Mouse (Mus musculus) stomach, postnatal 0 days (tissue): ENCODE data around the gene Gm12185. TPM values are rescaled to one million over a fixed set of nuclear protein-coding genes. Genes with fewer than 3 reads are reported as not detected.
A peak's percentile ranks its signal among the peaks of the same experiment; 100 is the strongest.
"Not testable (repeated sequence)": the region's sequence is repeated elsewhere in the genome, so short reads cannot be mapped to it uniquely, and the experiment has no call there.

Experiments used
- ATAC-seq: fragments of 200-750 bp; cut with Nextera tagmentation; 2 replicates; pipeline ENCODE4 v1.8.0; 2017; ENCODE audit not compliant: low FRiP score, low TSS enrichment
- DNase-seq: peaks from one replicate; pipeline ENCODE4 v3.0.0-alpha.2; 2016; ENCODE audit warnings: low spot score
- H3K27ac ChIP-seq: fragments of 300-500 bp; sonication (generic); replicated peaks from 2 replicates; pipeline ENCODE4 v1.5.1; 2014; ENCODE audit warnings: mild to moderate bottlenecking, control low read depth
- H3K27me3 ChIP-seq: fragments of 300-500 bp; sonication (generic); 2 replicates; pipeline ENCODE4 v1.6.1; 2014; ENCODE audit warnings: low read length; ENCODE audit not compliant: control insufficient read depth, insufficient read depth
- H3K36me3 ChIP-seq: fragments of 300-500 bp; sonication (generic); 2 replicates; pipeline ENCODE4 v1.6.1; 2014; ENCODE audit warnings: low read length, mixed read lengths; ENCODE audit not compliant: control insufficient read depth, insufficient read depth
- H3K4me1 ChIP-seq: fragments of 300-500 bp; sonication (generic); replicated peaks from 2 replicates; pipeline ENCODE4 v1.6.1; 2014; ENCODE audit warnings: antibody characterized with exemption; ENCODE audit not compliant: control insufficient read depth, insufficient read depth
- H3K4me2 ChIP-seq: fragments of 300-500 bp; sonication (generic); replicated peaks from 2 replicates; pipeline ENCODE4 v1.6.1; 2014; ENCODE audit warnings: low read depth, mild to moderate bottlenecking, control low read depth, moderate library complexity
- H3K4me3 ChIP-seq: fragments of 300-500 bp; sonication (generic); 2 replicates; pipeline ENCODE4 v1.5.1; 2014; ENCODE audit warnings: low read depth, low read length, control low read depth
- H3K9ac ChIP-seq: fragments of 300-500 bp; sonication (generic); 2 replicates; pipeline ENCODE4 v1.6.1; 2014; ENCODE audit warnings: mild to moderate bottlenecking, low read length, control low read depth, mixed read lengths
- H3K9me3 ChIP-seq: fragments of 300-500 bp; sonication (generic); 2 replicates; pipeline ENCODE4 v1.6.1; 2016; ENCODE audit warnings: low read length; ENCODE audit not compliant: control insufficient read depth
- WGBS: fragments of 180-500 bp; shearing (Covaris S2); extraction: QIAGEN DNeasy Blood & Tissue Kit; methylation state at CpG from one replicate; pipeline ENCODE4 v1.1.7; 2014; 5-methylcytosine and 5-hydroxymethylcytosine counted together
- polyA plus RNA-seq: library from polyadenylated mRNA; unstranded; fragments of >200 nt; fragmentation: Nextera tagmentation; extraction: Ambion mirVana; gene quantifications from 2 replicates; pipeline ENCODE4 v1.2.1, GENCODE M21; 2015

Gm12185 gene
- polyA plus RNA-seq, 1 experiment from 2014 or later, result 0.01 TPM

- not testable (repeated sequence) for H3K27me3 ChIP-seq, H3K27ac ChIP-seq, H3K4me1 ChIP-seq, H3K4me3 ChIP-seq, H3K4me2 ChIP-seq, H3K9me3 ChIP-seq, H3K9ac ChIP-seq, H3K36me3 ChIP-seq, DNase-seq, ATAC-seq
- no CpG with 5 or more reads among the region's 3 CpGs for WGBS
These were observed 9.2 kb downstream of the Gm12185 start for GRCm38 (mm10) chr11:48982848-48983247.

DNA sequence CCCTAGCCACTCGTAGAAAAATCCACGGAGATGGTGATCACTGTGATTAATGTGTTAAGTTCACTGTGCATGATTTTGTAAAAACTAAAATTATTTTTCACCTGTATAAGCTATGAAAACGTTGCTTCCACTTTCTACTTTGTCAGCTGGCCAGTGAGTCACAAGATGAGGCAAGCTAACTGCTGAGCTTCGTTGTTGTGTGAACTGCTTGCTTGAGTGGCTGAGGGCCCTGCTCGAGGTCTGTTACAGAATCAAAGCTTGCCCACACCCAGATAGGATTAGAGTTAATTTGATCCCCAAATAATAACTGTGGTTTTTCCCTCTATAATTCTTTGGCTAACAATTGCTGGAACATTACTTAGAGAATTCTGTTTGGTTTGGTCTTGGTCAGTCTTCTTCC is 12.0 kb downstream of the Gm12185 start:
- H3K4me1 ChIP-seq, H3K27ac ChIP-seq, H3K4me2 ChIP-seq, H3K4me3 ChIP-seq, ATAC-seq, H3K36me3 ChIP-seq, H3K9me3 ChIP-seq, DNase-seq, H3K27me3 ChIP-seq, H3K9ac ChIP-seq: not testable (repeated sequence)
- WGBS, result no CpG with 5 or more reads among the region's 5 CpGs

- not testable (repeated sequence) for H3K9ac ChIP-seq, ATAC-seq, H3K4me3 ChIP-seq, H3K27ac ChIP-seq, H3K4me2 ChIP-seq, H3K27me3 ChIP-seq, H3K36me3 ChIP-seq, H3K9me3 ChIP-seq, H3K4me1 ChIP-seq, DNase-seq
- WGBS, result no CpG with 5 or more reads among the region's 3 CpGs
These were observed 12.8 kb downstream of the Gm12185 start, which contains the start of gene 9930111J21Rik1 for GRCm38 (mm10) chr11:48979251-48979650. Gene 9930111J21Rik1, minus strand, starts transcription at chr11:48979398.

DNA sequence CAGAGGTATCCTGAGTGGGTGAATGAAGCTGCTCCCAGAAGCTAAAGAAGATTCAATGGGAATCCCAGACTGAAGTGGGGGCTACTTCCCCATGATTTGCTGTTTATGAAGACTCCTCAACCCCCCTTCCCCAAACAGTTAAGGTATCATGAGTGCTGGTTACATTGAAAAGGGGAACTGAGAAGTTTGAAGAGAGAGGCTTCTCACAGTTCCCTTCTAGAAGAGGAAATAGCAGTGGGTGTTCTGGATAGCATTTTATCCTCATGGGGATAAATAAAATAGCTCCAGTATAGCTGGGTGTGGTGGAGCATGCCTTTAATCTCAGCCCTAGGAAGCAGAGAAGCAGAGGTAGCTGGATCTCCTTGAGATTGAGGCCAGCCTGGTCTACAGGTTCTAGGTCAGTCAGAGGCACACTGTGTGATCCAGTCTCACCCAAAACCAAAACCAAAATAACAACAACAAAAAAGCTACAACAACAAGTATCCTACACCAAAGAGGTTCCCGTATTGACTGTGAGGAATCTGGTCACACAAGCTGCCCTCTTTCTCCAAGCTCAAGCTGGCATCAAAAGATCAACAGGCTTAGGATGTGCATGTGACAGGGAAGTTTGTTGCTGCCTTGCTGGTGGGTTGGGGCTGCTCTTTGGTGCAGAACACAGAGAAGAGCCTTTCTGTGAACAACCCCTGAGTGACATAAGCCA is 13.6 kb downstream of the Gm12185 start, which contains the start of gene Olfr56:
TSS of gene Olfr56 (plus strand) at position 650 of the 700 bp plus-strand sequence.
- H3K27ac ChIP-seq, ATAC-seq, DNase-seq, H3K9me3 ChIP-seq, H3K36me3 ChIP-seq, H3K27me3 ChIP-seq, H3K4me2 ChIP-seq, H3K9ac ChIP-seq, H3K4me1 ChIP-seq, H3K4me3 ChIP-seq: not testable (repeated sequence)
- no CpG with 5 or more reads among the region's 1 CpGs for WGBS

DNA sequence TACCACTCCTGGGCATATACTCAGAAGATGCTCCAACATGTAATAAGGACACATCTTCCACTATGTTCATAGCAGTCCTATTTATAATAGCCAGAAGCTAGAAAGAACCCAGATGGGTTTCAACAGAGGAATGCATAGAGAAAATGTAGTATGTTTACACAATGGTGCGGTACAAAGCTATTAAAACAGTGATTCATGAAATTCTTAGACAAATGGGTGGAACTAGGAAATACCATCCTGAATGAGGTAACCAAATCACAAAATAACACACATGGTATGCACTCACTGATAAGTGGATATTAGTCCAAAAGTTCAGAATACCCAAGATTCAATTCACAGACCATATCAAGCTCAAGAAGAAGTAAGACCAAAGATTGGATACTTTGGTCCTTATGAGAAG is 17.3 kb downstream of the Gm12185 start:
- H3K4me3 ChIP-seq, H3K9me3 ChIP-seq, H3K27ac ChIP-seq, H3K27me3 ChIP-seq, DNase-seq, H3K4me2 ChIP-seq, H3K9ac ChIP-seq, H3K36me3 ChIP-seq, ATAC-seq, H3K4me1 ChIP-seq: not testable (repeated sequence)
- WGBS, result no CpG with 5 or more reads among the region's 1 CpGs

DNA sequence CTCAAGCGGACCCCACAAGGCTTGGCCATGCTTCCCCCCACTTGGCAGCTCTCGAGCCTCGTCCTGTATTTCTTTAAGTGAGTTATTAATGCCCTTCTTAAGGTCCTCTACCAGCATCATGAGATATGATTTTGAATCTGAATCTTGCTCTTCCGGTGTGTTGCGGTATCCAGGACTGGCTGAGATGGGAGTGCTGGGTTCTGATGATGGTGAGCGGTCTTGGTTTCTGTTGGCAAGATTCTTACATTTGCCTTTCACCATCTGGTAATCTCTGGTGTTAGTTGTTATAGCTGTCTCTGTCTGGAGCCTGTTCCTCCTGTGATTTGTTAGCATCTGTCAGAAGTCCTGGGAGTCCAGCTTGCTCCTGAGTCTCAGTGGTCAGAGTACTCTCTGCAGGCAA is 45.9 kb downstream of the Gm12185 start, which contains the start of gene Psme2b:
TSS of gene Psme2b (minus strand) at position 101 of the 400 bp plus-strand sequence.
- WGBS, result 86% methylated on average over 6 of the region's 6 CpGs
- not testable (repeated sequence) for H3K27me3 ChIP-seq, H3K4me3 ChIP-seq, H3K36me3 ChIP-seq, ATAC-seq, DNase-seq, H3K9ac ChIP-seq, H3K9me3 ChIP-seq, H3K4me1 ChIP-seq, H3K27ac ChIP-seq, H3K4me2 ChIP-seq

GRCm38 (mm10) chr11:48939286-48939685 is 52.7 kb downstream of the Gm12185 start:
- H3K4me1 ChIP-seq, H3K4me3 ChIP-seq, H3K27ac ChIP-seq, H3K9me3 ChIP-seq, H3K9ac ChIP-seq, DNase-seq, H3K36me3 ChIP-seq, H3K4me2 ChIP-seq, H3K27me3 ChIP-seq, ATAC-seq: not testable (repeated sequence)

DNA sequence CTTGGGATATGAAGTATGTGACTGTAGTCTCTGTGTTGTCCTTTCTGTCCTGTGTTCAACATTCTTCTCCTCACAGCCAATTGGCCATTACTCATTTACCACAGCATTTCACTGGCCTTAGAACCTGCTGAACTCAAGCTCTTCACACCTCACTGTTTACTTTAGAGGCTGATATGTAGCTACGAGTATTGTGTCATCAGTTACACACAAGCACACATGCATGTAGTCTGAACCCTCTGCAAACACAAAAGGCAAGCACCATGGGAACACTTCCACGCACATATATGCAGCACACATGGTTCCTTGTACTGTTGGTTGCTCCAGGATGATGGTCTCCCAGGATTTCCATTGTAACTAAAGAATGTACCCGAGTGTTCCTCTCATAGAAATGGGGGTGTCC is 56.7 kb downstream of the Gm12185 start:
- no CpG with 5 or more reads among the region's 3 CpGs for WGBS
- not testable (repeated sequence) for H3K4me3 ChIP-seq, H3K9ac ChIP-seq, H3K4me1 ChIP-seq, DNase-seq, H3K4me2 ChIP-seq, H3K27ac ChIP-seq, H3K36me3 ChIP-seq, H3K27me3 ChIP-seq, H3K9me3 ChIP-seq
- peak; percentile 51; the same call in 1 of the 2 replicates for ATAC-seq

DNA sequence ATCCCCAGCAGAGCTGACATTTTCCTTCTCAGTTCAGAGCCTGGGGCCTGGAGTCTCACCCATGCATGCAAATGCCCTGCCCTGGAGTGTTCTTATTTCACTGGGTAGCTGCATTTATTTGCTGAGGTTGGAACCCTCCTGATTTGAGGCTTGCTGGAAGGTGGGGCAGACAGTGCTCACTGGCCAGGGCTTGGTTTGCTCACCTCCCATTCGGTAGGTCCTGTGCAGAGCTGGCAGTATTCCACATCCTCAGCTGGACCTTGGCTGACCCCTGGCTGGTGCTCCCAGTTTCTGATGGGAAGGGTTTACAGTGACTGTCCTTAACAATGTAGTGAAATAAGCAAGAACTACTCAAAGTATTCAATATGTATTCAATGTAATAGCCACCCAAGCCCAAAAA is 58.1 kb downstream of the Gm12185 start:
- H3K4me3 ChIP-seq, DNase-seq, H3K9ac ChIP-seq, H3K27ac ChIP-seq, H3K4me2 ChIP-seq, H3K9me3 ChIP-seq, ATAC-seq, H3K36me3 ChIP-seq, H3K27me3 ChIP-seq, H3K4me1 ChIP-seq: not testable (repeated sequence)
- WGBS, result no CpG with 5 or more reads among the region's 1 CpGs
